Mouse (Mus musculus) E14TG2a.4 (cell line): ENCODE data around the gene Anln.
"Not testable (repeated sequence)": the region's sequence is repeated elsewhere in the genome, so short reads cannot be mapped to it uniquely, and the experiment has no call there.

Experiments
- H3K27me3 ChIP-seq: 2 replicates; pipeline ENCODE4 v1.6.1; 2014; ENCODE audit warnings: low read length, control low read depth; ENCODE audit not compliant: insufficient read depth
- H3K36me3 ChIP-seq: 2 replicates; pipeline ENCODE4 v1.6.1; 2014; ENCODE audit warnings: low read length, control low read depth; ENCODE audit not compliant: insufficient read depth
- H3K4me1 ChIP-seq: replicated peaks from 2 replicates; pipeline ENCODE4 v1.6.1; 2014; ENCODE audit warnings: low read depth, low read length, control low read depth
- H3K4me3 ChIP-seq: replicated peaks from 2 replicates; pipeline ENCODE4 v1.5.1; 2014; ENCODE audit warnings: mild to moderate bottlenecking, low read length
- H3K9me3 ChIP-seq: 2 replicates; pipeline ENCODE4 v1.6.1; 2014; ENCODE audit warnings: low read length, control low read depth
- CTCF ChIP-seq: conservative IDR thresholded peaks from 2 replicates; pipeline ENCODE4 v1.5.1; 2014; ENCODE audit warnings: low read length
- NANOG ChIP-seq: IDR thresholded peaks from 2 replicates; pipeline ENCODE4 v1.6.1; 2014; ENCODE audit warnings: borderline replicate concordance, low read length, mixed read lengths
- POU5F1 ChIP-seq: IDR thresholded peaks from 2 replicates; pipeline ENCODE4 v1.6.1; 2014; ENCODE audit warnings: low read length, borderline replicate concordance

Anln gene

DNA sequence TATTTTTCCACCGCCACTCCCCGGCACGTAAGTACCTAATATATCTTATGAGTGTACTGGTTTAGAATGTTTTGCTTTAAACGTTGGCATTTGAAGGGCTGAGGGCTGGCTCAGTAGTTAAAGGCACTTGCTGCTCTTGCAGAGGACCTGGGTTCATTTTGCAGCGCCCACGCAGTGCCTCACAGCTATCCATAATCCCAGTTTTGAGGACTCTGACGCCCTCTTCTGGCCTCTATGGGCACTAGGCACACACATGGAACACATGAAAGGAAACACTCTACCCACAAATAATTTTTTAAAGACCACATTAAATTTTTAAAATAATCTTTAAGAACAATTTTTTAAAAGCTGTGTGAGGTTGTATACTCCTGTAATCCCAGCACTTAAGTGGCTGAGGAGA is 20.5 kb upstream of the Anln start:
- H3K27me3 ChIP-seq = peaks cover 3% of the 10 kb centered on the region
- H3K4me1 ChIP-seq = peaks cover 9% of the 10 kb centered on the region; the same call in 1 of the 2 replicates
- TF ChIP-seq CTCF = peak; percentile 42
- TF ChIP-seq NANOG = no peak
- no peak for TF ChIP-seq POU5F1
- H3K9me3 ChIP-seq = no peaks in the 10 kb centered on the region
- no peak overlapping the region for H3K4me3 ChIP-seq
- no peaks in the 10 kb centered on the region for H3K36me3 ChIP-seq

DNA sequence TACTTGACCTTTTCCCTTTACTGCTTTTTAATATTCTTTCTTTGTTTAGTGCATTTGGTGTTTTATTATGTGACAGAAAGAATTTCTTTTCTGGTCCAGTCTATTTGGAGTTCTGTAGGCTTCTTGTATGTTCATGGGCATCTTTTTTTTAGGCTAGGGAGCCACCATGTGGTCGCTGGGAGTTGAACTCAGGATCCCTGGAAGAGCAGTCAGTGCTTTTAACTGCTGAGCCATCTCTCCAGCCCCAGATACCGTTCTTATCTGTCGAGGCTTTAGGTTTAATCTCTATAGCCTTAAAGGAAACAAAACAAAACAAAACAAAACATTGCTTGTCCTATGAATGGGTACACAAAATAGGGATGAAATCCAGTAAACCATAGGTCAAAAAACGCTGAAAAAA is 19.4 kb upstream of the Anln start:
- not testable (repeated sequence) for H3K4me1 ChIP-seq, H3K36me3 ChIP-seq, H3K4me3 ChIP-seq, H3K27me3 ChIP-seq, H3K9me3 ChIP-seq

DNA sequence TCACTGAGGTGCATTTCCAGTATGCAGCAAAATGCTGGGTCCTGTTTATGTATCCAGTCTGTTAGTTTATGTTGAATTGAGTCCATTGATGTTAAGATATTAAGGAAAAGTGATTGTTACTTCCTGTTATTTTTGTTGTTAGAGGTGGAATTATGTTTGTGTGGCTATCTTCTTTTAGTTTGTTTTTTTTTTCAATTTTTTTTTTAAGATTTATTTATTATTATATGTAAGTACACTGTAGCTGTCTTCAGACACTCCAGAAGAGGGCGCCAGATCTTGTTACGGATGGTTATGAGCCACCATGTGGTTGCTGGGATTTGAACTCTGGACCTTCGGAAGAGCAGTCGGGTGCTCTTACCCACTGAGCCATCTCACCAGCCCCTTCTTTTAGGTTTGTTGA is 18.6 kb upstream of the Anln start:
- H3K36me3 ChIP-seq, H3K4me1 ChIP-seq, H3K27me3 ChIP-seq, H3K9me3 ChIP-seq, H3K4me3 ChIP-seq: not testable (repeated sequence)
- TF ChIP-seq CTCF = peak; percentile 22; the same call in 1 of the 2 replicates

DNA sequence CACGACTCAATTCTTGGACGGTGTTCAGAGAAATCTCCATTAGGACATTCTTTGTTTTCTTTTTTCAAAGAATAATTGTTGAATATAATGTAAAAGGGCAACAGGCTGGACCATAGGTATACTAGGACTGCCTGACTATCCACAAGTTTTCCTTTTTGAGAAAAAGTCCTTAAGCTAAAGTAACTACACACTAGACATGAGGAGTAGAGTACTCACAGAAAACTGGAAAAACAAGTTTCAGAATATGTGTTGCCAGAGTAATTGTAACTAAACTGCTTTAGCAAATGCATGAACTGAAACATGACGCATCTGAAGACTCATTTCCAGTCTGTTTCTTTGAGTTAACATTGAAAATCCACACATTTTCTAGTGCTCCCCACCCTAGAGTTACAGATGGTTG is 16.4 kb upstream of the Anln start:
- Histone ChIP-seq H3K4me1 (peaks cover 20% of the 10 kb centered on the region), H3K9me3 (no peaks in the 10 kb centered on the region), H3K36me3 (no peaks in the 10 kb centered on the region), H3K4me3 (no peak overlapping the region), H3K27me3 (no peaks in the 10 kb centered on the region)
- no peak for TF ChIP-seq CTCF
- TF ChIP-seq NANOG = no peak
- TF ChIP-seq POU5F1 = no peak

DNA sequence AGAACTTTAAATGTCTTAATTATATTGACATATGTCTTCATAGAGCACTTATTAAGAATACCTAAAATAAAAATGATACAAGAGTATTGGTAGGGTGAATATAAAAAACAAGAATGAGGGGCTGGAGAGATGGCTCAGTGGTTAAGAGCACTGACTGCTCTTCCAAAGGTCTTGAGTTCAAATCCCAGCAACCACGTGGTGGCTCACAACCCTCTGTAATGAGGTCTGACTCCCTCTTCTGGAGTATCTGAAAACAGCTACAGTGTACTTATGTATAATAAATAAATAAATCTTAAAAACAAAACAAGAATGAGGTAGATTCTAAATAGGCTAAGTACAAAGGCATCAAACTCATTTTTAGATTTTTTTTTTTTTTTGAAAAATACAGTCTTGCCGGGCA is 14.5 kb upstream of the Anln start:
- H3K4me3 ChIP-seq, H3K36me3 ChIP-seq, H3K27me3 ChIP-seq, H3K9me3 ChIP-seq: not testable (repeated sequence)
- H3K4me1 ChIP-seq = peaks cover 30% of the 10 kb centered on the region

DNA sequence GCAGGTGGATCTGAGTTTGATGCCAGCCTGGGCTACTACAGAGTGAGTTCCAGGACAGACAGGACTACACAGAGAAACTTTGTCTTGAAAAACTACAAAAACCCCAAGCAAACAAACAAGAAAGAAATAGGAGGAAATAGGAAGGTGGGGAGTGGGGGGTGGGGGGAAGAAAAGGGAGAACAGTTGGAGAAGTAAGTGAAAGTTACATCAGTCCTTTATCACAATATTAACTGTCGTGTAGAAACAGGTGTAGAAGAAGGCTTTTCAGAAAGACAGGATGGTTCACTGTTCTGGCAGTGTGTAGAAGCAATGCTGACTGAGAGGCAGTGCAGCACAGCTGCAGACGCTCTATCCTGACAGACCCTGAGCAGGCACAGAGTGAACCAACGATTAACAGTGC is 14.0 kb upstream of the Anln start:
- no peaks in the 10 kb centered on the region for H3K9me3 ChIP-seq

DNA sequence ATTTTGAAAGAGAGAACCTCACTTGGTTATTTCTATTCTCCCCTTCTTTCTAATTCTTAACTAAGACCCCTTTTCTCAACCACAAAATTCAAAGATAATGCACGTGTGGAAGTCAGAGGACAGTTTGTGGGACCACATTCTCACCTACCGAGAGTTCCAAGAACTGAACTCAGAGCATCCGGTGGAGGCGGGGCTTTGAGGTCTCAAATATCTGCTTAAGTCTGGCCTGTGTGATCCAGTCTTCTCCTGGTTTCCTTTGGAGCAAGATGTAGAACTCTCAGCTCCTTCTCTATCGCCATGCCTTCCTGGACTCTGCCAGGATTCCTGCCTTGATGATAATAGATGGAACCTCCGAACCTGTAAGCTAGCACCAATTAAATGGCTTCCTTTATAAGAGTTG is 13.0 kb upstream of the Anln start:
- H3K36me3 ChIP-seq = peaks cover 9% of the 10 kb centered on the region
- peaks cover 43% of the 10 kb centered on the region for H3K4me1 ChIP-seq

More for the DNA sequence above, 14.0 kb upstream of the Anln start:
- no peak for TF ChIP-seq NANOG
- no peak for TF ChIP-seq POU5F1
- TF ChIP-seq CTCF = no peak
- Histone ChIP-seq H3K4me3 (no peak overlapping the region), H3K36me3 (peaks cover under 1% of the 10 kb centered on the region), H3K27me3 (no peaks in the 10 kb centered on the region), H3K4me1 (peaks cover 33% of the 10 kb centered on the region)

DNA sequence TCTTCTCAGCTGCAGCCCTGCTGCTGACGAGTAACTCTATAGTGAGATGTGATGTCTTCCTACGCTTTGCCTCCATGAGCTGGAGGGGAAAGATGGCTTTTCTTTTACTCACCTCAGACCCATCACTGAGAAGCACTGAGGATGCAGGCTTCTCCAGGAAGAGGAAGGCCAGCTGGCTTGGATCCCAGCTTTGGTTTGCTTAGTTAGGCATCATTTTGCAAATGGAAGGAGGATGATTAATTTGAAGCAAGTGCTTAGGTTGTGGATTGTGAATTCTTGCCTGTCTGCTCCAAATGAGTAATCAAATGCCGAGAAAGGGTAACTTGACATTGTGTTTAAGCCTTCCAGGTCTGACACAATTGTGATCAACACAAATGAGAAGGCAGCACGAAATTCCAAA is 10.0 kb upstream of the Anln start:
- no peaks in the 10 kb centered on the region for H3K27me3 ChIP-seq
- TF ChIP-seq NANOG = no peak
- no peaks in the 10 kb centered on the region for H3K9me3 ChIP-seq
- no peak overlapping the region for H3K4me3 ChIP-seq
- peaks cover 58% of the 10 kb centered on the region for H3K4me1 ChIP-seq
- H3K36me3 ChIP-seq = peaks cover 15% of the 10 kb centered on the region

More for the DNA sequence above, 13.0 kb upstream of the Anln start:
- peak overlapping the region; percentile 24; the same call in 1 of the 2 replicates for H3K4me3 ChIP-seq
- H3K27me3 ChIP-seq = no peaks in the 10 kb centered on the region
- TF ChIP-seq CTCF (no peak), POU5F1 (no peak)
- no peaks in the 10 kb centered on the region for H3K9me3 ChIP-seq

DNA sequence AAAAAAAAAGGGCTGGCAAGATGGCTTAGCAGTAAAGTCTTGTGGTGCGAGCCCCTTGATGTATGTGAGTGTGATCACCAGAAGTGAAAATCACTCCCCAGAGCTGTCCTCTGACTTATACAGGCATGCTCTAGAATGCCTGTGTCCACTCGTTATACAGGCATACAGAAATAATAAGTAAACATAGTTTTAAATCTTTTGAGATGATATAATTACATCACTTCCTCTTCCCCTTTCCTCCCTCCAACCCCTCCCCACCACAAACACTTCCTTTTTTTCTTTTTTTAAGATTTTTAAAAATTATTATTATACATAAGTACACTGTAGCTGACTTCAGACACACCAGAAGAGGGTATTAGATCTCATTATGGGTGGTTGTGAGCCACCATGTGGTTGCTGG is 5.7 kb upstream of the Anln start:
- Histone ChIP-seq H3K4me3 (no peak overlapping the region), H3K27me3 (no peaks in the 10 kb centered on the region), H3K4me1 (peaks cover 72% of the 10 kb centered on the region), H3K36me3 (peaks cover 19% of the 10 kb centered on the region), H3K9me3 (no peaks in the 10 kb centered on the region)
- TF ChIP-seq NANOG (no peak), CTCF (no peak), POU5F1 (no peak)

DNA sequence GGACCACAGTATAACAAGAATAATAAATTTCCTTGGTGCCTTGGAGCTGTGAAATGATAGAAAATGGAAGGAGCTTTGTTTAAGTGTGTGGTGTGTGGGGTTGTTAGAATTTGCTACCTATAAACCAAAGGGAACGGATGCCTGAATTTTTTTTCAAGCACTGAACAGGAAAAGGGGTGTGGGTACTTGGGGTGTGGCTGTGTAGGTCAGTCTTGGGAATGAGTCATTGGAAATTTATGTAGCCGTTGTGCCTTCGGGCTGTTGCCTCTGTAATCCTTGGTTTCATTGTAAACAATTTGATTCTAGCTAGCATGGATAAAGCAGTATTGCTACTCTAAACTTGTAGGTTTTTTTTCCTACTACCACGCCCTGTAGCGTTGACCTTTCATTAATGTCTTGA is 1.4 kb upstream of the Anln start:
- H3K4me3 ChIP-seq = no peak overlapping the region
- peaks cover 19% of the 10 kb centered on the region for H3K36me3 ChIP-seq
- no peak for TF ChIP-seq CTCF
- TF ChIP-seq NANOG = no peak
- TF ChIP-seq POU5F1 = no peak
- H3K27me3 ChIP-seq = no peaks in the 10 kb centered on the region
- H3K9me3 ChIP-seq = no peaks in the 10 kb centered on the region
- H3K4me1 ChIP-seq = peaks cover 65% of the 10 kb centered on the region
